Mouse (Mus musculus): ENCODE results near the gene Kcng4.

DNA sequence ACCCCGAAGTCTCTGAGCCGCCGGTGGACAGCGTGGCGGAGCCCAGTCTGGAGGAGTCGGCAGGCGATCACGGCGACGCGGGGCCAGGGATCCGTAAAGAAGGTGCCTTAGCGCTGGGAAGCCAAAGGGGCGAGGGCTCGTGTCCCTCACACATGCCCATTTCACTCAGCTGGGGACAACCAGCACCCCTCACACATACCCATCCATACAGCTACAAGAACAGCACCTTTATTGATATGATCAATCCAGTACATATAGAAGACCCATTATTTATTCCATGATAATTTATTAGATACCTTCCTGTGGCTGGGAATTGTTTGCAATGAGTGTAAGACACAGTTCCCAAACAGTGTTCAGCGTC, 60.1 kb downstream of the Kcng4 start:
- TF ChIP-seq EP300 (IDR thresholded peaks at IDR 0.05; ENCODE audit: insufficient read depth, low read depth, low read length) (no peak), CTCF (IDR thresholded peaks at IDR 0.05) (no peak), POLR2A (IDR thresholded peaks at IDR 0.05; ENCODE audit: insufficient read depth, low read depth, low read length) (no peak)

All from heart, adult 2 months (tissue).